In the genomic region with DNA sequence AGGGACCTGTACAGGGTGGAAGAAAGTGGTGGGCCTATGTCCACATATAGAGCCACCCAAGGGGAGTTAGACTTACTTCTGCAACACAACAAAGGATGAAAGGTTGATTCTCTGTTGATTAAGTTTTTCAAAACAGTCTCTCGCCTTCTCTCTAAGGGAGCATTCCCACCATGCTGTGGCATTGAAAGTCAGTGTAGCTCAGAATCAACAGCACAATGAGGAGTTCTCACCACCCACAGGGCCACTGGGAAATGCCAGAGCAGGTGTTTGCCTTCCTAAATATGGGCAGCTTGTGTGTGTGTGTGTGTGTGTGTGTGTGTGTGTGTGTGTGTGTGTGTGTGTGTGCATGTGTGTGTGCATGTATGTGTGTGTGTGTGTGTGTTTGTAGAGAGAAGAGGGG, we compare ENCODE assay signal across 17 mouse cellular contexts.
"Had no signal": no experiment of that assay in that cellular context is flagged by ENCODE, and none has a peak within 500 bp of the region (broad histone marks: within the 10 kb centered on the region; RNA-seq: fewer than 3 reads in every experiment).

No protein-coding gene starts in this region.

- ATAC-seq: hindbrain, embryonic 16.5 days; inflammation-experienced regulatory T-cells, adult 6 months; intestine, embryonic 15.5 days; intestine, postnatal 0 days; liver, embryonic 12.5 days had no signal

- DNase-seq: gastrocnemius, adult 2 months; gastrocnemius, postnatal 10 days; gastrocnemius, postnatal 25 days; heart, adult 2 months; heart, postnatal 14 days; heart, postnatal 4 days; kidney, adult 18-20 months; kidney, adult 8-10 months; kidney, postnatal 10 days; kidney, postnatal 25 days; kidney, postnatal 4 days; left cerebral cortex, postnatal 4 days had no signal
